Mouse (Mus musculus) left cerebral cortex, postnatal 14 days (tissue): ENCODE data around the gene Esrrg. TPM values are rescaled to one million over a fixed set of nuclear protein-coding genes. Genes with fewer than 3 reads are reported as not detected.

Experiments
- DNase-seq, 2 experiments: peaks; one replicate each; pipeline ENCODE4 v3.0.0; 2021 to 2022; ENCODE audit warnings: low spot score in 2 of 2, mixed read lengths in 1 of 2
- intact Hi-C: fragments of 180-260 bp; cut with DNase I; formaldehyde crosslinking; loops from one replicate; pipeline ENCODE4 v1.15.1; 2025
- total RNA-seq, 2 experiments: library from RNA; stranded (reverse); gene quantifications; 2 replicates each; pipeline ENCODE4 v1.2.3; 2021

Esrrg gene
- total RNA-seq, 2 experiments from 2014 or later = 21.6 to 25.1 TPM

DNA sequence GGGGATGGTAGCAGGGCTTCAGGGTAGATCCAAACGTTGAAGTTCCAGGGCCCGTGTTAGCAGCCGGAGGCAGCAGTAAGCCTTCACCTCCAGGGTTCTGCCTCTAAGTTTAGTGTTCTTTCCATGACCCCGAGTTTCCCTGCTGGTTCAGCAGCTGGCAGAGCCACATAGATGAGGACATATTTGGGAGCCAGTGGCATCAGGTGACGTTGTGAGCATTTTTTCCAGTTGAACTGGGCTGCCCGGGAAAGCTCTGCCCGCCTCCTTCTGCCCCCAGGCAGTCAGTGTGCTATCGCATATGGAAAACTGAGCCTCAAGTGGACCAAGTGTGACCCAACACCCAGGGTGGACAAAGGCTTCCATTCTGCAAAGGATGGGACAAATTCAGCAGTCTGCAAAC lies 36.7 kb downstream of the Esrrg start:
- intact Hi-C loops = no loop called here
- no peak for DNase-seq

DNA sequence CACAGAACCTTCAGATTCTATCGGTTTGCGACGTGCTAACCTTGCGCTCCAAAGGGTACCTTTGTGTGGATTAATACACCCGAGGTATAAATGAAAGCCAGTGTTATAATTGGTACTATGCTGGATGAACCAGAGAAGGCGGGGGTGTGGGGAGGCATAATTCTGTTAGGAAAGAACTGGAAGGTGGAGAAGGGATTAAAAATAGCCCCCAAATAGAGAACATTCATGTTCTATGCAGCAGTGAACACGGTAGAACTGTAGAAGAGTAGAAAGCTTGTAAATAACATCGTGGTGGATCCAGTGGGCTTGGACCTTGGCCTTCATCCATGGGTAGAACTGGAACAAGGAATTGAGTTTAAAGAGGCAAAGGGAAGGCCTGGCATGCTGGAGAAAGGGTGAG lies 40.0 kb downstream of the Esrrg start:
- intact Hi-C loops = no loop called here
- DNase-seq = no peak

DNA sequence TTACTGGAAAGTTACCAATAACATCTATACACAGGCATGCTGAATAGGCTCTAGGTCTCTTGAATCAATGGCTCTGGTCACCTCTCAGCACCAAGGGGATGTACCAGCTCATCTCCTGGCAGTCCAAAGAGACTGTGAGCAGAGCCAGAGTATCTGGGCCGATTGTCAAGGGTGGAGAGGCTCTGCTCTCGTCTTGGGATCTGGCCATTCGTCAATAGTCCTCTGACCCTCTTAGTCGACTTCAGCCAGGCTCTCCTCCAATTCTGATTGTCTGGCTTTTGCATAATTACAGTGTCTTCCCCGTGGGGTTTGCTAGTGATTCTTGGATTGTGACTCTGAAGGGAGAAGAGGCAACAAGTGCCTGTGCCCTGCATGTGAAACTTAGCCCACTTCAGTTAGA lies 41.3 kb downstream of the Esrrg start:
- DNase-seq = no peak
- intact Hi-C loops = no loop called here

DNA sequence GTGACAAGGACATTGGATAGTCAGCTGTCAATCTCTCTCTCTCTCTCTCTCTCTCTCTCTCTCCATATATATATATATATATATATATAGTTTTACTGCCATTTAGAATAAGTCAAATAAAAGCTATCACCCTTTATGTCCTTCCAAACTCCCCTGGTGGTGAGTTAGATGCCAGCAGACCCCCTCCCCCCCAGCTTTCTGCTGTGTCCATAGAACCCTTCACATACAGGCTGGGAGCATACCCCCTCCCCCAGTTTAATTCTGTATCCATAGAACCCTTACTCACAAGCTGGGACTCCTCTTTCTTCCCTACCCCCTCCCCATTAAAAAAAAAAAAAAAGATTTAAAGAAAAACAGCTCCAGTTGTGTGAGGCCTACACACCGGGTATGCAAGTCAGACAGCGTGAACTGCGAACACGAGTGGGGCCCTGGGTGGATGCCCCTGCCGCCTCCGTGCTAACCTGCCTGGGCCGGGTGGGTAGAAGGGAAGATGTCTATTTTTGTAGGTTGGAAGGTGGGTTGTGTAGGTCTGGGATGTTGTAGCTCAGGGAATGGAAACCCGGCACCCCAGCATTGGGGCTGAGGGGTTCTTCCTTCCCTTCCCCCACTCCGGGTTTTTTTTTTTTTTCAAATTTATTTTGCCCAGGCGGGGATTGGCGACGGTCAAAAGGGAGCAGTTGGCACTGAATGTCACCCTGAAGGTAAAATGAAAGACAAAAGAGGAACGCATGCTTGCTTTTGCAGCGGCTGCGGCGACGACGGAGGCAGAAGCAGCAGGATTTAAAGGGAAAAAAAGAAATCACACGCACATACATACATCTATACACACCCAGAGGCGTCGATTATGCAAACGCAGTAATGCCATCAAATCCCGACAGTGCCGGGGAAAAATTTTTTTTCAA lies 42.4 kb downstream of the Esrrg start:
- DNase-seq = peak; percentile 18 to 32
- intact Hi-C loops = no loop called here

DNA sequence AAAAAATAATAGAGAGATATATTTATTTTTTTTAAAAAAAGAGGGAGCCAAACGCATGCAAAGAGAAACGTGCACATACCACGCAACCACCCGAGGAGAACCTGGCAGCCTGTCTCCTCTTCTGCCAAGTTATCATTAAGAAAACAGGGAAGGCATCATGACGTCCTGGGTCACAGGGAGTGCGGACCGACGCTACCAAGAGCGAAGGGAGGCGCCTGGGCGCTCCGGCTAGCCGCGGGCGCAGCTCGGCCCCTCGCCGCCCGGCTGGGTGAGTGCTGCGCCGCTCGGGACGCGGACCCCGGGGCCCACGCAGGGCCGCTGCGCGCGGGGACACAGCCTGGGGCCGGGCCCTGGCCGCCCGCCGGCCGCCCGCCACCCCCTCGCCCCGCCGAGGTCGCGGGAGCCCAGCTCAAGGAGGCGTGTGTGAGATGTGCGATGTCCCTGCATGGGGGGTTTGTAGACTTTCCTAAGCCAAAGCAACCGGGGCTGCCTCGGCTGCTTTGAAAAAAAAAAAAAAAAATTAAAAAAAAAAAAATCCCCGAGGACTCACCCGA lies 43.2 kb downstream of the Esrrg start:
- DNase-seq = peak; percentile 47 to 49
- intact Hi-C loops = no loop called here

DNA sequence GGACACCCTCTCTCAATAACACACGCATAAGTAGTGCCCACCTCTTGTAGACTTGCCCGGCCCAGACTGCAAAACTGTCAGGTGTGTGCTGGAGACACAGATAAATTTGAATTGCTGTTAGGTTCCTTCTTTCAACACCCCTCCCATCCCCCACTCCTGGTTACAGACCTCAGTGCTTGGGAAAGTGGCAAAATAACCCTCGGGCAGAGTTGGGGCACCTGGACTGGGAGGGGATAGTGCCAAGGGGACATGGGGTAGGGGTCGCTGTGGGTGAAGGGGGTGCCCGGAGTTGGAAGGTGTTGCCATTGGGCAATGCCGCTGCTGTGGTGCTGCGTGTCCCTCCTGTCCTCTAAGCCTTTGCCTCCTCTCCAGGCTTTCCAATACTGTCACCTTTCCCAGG lies 43.9 kb downstream of the Esrrg start:
- intact Hi-C loops = no loop called here
- DNase-seq = no peak

DNA sequence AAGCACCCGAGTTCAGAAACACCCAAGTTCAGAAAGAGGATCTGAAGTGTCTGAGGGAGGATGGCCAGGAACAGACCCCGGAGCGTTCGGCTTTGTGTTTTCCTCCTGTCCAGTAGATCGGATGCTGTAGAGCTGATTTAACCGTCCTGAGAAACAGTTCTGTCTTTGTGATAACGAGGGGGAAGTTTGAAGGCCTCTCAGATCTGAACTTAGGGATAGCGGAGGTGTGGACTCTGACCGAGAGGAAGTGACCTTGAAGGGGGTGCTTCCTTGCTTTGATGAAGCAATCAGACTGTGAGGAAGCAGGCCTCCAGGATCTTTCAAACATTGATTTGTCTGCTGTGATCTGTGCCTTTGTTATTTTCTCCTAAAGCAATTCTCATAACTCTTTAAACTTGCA lies 44.8 kb downstream of the Esrrg start:
- DNase-seq = no peak
- intact Hi-C loops = no loop called here

DNA sequence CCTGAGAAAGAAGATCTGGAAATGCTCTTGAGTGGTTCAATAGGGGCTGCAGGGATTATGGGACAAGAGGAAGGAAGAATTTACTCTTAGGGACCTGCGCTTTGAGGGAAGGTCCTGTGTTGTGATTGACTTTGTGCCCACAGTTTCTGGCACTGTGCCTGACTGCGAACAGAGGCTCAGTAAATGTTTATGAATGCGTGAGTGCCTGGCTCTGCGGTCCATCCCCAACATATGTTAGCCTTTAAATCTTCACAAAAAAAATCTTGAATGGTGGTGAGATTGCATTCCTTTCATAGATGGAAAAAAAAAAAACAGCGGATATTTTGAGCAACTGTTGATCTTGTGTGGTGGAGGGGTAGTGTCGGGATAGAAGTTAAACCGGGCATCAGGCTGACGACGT lies 52.4 kb downstream of the Esrrg start:
- DNase-seq = no peak
- intact Hi-C loops = no loop called here

DNA sequence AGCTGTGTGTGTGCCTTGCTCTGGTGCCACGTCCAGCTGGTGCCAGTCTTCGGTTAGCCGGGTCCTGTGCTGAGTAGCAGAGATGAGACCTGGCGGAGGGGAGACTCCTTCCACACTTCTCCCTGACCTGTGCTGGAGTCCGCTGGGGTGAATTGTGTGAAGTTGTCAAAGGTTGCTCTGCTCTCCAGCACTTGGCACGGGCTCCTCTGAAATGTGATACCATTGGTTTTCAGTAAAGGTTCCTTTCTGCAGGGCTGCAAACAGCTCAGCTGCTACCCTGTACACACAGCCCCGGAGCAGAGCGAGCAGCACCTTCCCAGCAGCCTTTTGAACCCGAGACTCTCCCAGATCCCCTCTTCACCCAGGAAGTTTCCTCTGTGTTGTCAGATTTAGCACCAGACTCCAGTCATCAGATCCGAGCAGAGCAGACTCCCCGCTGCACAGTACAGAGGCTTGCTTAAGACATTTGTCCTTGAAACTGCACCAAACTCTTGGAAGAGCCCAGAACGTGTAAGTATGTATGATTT lies 53.6 kb downstream of the Esrrg start:
- intact Hi-C loops = no loop called here
- DNase-seq = no peak

DNA sequence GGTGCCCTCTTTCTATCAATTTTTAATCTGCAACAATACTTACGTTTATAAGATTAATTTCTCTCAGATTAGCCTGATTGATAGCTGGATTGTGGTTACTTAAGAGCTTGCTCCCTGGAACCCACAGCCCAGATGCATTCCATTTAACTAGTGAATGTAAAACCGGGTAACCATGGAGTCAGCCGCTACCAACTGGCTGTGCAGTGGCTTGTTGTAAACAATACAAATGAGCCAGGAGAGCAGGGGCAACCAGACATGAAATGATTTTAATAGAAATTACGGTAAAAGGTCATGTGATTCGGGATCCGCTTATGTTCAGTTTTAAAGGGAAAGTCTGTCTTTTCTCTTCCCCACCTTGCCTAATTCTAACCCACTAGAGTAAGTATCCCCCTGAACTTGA lies 54.8 kb downstream of the Esrrg start:
- DNase-seq = no peak
- intact Hi-C loops = no loop called here

DNA sequence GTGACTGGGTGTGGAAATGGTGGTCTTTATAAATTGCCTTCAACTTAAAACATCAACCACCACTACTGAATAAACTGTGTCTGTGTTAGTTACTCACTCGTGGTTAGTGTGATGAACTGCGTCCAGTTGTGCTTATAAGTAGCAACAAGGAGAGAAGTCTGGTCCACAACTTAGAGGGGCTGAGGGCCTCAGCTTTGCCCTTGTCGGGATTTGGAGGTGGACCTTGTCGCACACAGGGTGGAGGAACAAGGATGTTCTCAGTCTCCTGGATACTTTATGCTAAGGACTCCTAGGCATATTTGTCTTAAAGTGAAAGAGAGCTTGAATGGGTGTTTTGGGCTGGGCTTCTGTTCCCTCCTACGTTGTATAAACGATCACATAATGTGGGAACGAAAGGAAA lies 55.7 kb downstream of the Esrrg start:
- intact Hi-C loops = no loop called here
- no peak for DNase-seq

DNA sequence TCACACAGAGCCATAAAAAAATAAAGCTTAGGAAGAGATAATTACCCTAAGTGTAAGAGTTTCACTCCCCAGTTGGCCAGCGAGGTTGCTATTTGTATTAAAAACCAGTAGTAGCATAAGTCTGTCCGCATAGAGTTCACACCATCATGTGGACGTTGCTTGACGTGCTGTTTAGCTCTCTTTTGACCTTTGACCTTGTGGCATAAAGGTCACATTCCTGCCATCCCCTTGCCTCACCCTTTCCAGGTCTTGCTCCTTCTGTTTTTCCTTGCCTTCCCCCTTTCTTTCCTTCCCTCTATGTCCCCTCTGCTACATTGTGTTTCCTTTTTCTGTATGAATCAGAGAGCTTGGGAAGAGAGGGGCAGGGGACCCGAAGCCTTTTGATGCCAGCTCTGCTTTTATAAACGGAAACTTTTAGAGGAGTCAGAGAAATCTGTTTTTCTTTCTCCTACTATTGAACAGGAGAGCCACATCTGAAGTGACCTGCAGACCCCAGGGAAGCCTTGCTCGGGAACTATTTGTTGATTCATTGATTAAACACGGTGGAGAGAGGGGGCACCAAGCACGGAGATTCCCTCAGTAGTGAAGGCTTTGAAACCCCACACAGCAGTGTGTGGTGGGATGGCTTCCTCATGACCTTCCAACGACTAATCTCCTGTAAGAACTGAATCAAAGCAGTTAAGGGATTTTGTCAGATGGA lies 57.5 kb downstream of the Esrrg start:
- intact Hi-C loops = no loop called here
- DNase-seq = no peak

DNA sequence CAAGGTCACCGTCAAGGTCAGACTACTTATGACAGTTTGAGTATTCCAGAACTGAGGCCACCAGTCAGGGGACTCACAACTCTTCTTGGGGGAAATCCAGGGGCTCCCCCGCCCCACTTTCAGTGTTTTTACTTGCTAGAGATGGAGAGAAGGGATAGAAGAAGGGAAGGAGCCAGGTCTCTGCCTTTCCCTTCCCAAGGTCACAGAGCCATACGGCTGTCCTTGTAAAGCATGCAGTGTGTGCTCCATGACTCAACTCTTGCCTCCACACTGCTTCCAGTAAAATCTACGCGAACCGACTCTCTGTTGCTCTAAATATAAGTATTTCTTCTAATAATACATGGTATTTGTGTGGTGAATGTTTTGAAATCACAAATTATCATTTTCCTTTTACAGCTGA lies 61.2 kb downstream of the Esrrg start:
- no peak for DNase-seq
- intact Hi-C loops = no loop called here

DNA sequence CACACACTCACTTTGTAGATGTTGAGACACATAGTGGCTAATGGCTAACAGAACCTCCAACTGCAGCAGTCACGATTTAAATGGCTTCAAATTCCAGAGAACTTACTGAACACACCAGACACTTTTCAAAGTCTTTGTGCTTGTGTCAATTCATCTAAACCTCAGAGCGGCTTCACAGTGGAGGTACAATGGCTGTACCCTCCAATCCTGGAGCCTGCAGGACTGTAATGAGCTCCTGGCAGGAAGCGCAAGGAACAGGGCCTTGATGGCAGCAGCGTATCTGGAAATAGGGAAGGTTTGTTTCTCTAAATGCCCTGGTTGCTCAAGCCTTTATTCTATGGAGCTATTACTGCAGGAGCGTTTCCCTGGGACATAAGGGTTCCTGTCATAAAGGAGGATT lies 63.9 kb downstream of the Esrrg start:
- DNase-seq = no peak
- intact Hi-C loops = no loop called here

DNA sequence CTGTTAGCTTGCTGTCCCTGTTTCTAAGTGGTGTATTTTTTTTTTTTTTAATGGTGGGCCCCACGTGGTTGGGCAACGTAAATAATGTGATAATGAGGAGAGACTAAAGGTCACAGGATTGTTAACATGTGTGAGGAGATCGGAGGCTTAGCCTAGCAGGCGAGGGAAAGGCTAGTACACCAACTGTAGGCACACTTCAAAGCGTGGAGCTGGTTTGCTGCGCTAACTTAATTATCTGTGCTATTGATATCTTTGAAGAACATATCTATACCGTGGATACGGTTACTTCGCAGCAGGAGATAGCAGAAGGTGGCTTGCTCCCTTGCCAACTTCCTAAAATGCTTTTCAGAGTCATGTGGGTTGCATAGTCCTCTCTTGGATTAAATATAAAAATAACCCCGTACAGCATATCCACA lies 66.2 kb downstream of the Esrrg start:
- DNase-seq = no peak
- intact Hi-C loops = no loop called here

DNA sequence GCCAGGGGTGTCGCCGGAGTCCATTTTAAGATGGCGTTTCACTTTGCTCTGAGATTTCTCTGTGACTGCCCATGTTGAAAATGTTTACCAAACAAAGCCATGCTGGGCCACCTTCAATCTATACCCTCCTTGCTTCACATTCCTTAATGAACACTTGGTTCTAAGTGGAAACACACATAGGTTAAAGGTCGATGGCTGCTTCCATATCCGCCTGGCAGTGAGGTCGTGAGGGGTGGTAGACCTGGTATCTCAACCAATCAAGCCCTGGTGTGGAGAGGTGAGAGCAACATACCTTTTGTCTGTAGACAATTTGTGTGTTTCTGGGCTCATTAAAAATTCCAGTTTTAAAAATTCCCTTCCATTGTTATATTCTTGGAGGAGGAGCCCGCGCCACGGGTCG lies 68.0 kb downstream of the Esrrg start:
- no peak for DNase-seq
- intact Hi-C loops = no loop called here

DNA sequence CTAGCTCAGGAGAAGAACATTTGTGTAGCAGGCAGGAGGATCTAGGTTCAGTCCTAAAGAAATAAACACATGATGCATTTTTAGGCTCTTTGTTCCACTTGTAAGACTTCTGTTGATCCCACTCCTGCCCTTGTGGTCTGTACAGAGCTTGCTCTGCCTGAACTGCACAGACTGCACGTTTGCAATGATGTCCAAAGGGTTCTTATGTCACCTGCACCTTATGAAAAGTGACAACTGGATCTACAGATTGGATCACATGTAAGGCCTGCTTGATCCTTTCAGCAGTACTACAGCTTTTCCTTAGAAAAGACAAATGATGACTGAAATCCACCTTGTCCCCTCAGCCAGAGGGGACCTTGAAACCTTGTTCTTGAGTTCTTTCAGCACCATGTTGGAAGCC lies 70.7 kb downstream of the Esrrg start:
- DNase-seq = no peak
- intact Hi-C loops = no loop called here

DNA sequence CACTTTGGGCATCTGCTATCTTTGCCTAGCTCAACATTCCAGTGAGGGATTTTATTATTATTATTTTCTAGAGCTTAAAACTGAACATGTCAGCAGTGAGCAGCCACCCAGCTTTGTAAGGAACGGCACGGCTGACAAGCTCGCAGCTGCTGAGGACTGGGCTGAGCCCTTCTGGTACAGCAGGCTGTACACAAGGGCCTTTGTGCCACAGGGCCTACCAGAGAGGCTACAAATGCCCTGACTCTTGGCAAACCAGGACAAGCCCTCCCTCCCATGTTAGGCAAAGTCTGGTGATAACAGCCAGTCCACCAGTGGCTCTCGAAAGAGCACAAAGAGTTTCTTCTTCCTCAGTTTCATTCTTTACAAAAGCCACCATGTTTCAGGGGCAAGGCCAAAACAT lies 75.9 kb downstream of the Esrrg start:
- intact Hi-C loops = no loop called here
- peak in 1 of 2 experiments; percentile 18 for DNase-seq

DNA sequence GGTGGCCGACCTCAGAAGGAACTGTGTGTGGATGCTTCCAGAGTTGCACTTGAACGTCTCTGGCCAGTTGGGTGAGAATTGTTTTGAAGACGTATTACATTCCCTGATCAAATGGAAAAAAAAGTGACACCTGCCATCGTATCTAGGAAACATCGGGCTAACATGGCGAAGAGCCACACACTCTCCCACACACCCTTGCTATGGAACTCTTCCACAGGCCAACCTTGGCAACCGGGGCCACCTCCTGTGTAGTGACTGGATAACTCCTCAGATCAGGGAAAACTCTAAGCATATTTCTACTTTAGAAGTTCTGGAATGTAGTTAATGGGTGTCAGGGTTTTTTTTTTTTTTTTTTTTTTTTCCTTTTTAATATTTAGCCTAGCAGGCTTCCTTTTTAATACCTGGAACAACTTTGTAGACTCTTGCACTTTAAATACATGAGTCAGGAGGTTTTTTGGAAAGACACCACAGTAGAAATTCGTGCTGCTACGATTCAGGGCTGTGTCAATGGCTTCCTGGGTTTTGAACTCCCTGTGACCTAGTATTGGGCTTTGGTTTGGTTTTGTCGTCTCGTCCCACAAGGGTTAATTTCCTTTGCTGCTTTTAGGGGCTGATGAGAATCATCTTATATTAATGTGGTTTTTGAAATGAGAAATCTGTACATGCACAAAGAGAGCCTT lies 83.4 kb downstream of the Esrrg start:
- no peak for DNase-seq
- intact Hi-C loops = no loop called here

DNA sequence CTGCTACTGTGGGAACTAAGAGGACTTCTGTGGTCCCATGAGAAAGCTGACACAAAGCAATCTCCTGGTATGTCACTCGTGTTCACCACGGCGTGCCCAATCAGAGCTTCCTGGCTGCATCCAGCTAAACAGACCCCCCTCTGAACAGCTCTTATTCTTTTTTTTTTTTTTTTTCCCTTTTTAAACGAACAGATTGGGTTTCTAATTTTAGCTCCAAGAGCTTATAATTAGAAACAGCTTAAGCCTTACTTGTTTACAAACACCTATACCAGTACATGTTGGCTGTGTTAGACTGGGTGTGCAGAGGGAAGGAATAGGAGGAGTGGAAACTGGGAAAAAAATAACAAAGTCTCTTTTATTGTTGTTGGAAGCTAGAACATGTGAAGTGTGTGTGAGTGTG lies 86.3 kb downstream of the Esrrg start:
- no peak for DNase-seq
- intact Hi-C loops = no loop called here
